Mouse (Mus musculus) activated CD4-positive, CD25-positive, alpha-beta regulatory T cell, adult 4 months (primary cell): ENCODE measurements around the gene Tacr3. TPM values are rescaled to one million over a fixed set of nuclear protein-coding genes. Genes with fewer than 3 reads are reported as not detected.

Experiments
- ATAC-seq: one replicate; pipeline ENCODE4 v1.8.0; 2017
- polyA plus RNA-seq, 2 experiments: library from polyadenylated mRNA; unstranded; fragments of 100-300 nt; shearing (Covaris generic); gene quantifications; one replicate each; pipeline ENCODE4 v1.2.1; 2017

The Tacr3 gene
- not detected for polyA plus RNA-seq

DNA sequence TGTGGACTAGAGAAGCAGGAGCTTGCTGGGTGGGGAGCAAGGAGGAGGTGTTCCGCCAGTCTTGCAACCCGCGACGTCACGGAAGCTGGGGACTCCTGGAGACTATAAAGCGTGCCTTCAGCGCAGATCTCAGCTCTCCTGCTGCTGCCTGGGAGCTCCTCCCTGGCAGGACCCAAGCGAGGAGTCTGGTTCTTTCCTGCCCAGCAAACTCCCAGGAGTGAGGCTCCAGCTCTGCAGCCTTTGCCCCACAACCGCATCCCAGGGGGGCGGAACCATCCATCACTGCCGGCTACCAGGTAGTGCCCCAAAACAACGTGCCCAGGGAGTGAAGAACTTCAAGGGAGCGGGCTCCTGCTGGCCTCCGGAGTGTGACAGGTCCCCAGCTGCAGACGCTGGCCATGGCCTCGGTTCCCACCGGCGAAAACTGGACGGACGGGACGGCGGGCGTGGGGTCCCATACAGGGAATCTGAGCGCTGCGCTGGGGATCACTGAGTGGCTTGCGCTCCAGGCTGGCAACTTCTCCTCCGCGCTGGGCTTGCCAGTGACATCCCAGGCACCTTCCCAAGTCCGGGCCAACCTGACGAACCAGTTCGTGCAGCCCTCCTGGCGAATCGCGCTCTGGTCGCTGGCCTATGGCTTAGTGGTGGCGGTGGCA is at the start of gene Tacr3:
Gene Tacr3 (plus strand): TSS at position 133 of the 656 bp plus-strand sequence.
- no peak for ATAC-seq

DNA sequence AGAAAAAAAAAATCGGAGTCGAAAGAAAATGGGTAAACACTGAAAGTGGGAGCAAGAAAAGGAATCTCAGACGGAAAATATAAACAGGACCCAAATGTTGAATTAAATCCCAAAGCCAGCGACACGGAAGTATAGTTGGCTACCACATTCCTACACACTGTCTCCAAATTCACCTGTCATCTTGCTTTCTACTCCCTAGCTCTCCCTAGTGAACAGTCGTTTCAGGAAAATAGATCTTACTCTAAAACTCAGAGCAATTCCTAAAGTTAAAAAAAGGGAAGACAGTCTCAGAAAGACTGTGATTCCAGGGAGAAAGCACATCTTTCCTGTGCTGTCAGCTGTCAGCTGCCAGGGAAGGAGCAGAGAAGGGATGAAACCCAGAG is 324 bp upstream of the Tacr3 start:
- no peak for ATAC-seq

DNA sequence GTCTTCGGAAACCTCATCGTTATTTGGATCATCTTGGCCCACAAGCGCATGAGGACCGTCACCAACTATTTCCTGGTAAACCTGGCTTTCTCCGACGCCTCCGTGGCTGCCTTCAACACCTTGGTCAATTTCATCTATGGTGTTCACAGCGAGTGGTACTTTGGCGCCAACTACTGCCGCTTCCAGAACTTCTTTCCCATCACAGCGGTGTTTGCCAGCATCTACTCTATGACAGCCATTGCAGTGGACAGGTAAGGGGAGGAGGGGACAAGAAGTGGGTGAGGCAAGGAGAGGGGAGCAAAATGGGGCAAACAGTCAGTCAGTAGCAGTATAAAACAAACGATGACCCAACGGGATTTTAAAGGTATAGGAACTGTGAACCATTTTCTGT is 719 bp downstream of the Tacr3 start:
- ATAC-seq = no peak

DNA sequence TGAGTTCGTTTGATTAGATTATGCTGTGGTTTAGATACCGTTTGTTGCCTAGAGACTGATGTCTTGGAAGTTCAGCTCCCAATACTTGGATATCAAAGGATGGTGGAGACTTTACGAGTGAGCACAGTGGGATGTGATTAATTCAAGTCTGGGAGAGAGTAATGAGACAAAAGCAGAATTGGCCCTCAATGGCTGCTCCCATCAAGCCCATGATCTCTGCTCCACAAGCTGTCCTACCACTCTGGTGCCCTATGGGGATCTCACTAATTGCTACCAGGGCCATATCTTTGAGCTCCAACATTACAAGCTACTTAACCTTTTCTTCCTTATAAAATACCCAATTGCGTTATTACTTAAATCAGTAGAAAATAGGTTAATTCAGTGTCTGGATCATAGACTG is 22.5 kb downstream of the Tacr3 start:
- ATAC-seq = no peak

DNA sequence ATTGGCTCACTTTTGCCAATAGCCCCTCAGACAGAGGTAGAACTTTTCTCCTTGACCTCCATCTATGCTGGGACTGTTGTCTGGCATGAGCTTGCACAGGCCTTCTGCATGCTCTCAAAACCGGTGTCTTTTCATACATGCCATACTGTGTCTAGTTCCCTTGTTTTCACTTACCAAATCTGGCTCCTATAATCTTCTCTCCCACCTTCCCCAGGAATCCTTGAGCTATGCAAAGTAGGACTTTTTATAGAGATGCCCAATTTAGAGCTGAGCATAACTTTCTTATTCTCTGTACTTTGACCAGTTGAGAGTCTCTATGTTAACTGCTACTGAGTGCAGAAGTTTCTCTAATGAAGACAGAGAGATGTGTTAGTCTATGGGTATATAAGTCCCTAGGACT is 48.9 kb downstream of the Tacr3 start:
- ATAC-seq = no peak

DNA sequence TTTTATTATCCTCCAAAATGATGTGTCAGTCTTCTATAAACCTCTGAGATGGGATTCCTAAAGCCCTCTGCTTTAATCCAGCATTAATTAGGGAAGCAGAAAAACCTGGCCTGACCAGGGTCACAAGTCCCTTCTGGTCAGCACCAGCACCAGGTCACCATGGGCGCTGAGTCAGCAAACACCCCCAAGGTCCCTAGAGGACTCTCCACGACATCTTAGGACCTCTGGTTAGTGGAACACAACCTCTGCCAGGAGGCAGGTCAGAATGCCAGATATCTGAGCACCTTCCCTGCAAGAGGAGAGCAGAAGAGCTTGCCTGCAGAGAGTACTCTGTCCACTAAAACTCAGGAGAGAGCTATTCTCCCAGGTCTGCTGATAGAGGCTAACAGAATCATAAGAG is 67.0 kb downstream of the Tacr3 start:
- ATAC-seq = no peak

DNA sequence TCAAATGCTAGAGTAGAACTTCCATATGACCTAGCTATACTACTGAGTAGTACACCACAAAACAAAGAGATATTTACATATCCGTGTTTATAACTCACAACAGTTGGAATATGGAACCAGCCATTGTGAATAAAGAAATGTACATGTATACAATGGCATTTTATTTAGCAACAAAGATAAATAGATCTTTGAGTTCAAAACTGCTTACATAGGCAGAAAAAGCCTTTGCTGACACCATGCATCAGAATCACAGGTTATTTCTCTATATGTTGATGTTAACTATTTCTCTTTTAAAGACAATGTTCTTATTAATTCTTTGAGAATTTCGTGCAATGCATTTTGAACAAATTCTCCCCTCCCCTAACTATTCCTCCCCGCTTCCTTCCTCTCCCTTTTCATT is 80.1 kb downstream of the Tacr3 start:
- ATAC-seq = no peak

DNA sequence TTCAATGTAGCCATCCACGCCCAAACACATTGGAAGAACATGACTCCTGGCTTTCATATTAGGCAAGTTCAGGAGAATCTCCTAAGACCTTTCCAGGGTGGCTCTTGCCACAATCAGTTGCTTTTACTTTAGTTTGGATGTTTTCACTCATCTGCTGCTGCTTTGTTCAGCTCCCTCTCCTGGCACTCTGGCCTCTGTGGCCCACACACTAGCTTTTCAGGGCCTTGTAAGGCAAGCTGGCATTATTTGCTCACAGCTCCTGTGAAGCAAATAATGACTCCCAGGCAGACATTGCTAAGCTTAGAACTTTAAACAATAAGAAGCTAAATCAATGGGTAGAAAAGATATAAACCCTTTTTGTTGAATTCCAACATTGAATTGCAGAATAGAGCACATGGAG is 105.9 kb downstream of the Tacr3 start:
- ATAC-seq = no peak

DNA sequence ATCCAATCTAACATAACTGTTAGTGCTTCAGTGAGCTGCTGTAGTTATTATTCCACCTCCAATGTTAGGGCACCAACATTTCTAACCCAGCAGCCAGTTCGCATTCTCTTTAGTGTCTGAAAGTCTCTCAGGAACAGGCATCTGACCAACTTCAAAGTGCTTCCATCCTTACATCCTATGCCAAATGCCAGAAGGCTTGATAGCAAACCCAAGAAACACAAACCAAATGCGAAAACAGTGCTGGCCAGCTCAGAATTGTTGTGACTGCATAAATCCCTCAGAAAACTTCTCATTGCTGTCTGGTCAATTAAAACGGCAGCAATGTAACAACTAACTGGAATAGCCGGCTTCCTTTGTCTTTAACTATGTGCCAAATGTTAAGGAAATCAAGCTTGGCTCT is 106.7 kb downstream of the Tacr3 start:
- no peak for ATAC-seq

DNA sequence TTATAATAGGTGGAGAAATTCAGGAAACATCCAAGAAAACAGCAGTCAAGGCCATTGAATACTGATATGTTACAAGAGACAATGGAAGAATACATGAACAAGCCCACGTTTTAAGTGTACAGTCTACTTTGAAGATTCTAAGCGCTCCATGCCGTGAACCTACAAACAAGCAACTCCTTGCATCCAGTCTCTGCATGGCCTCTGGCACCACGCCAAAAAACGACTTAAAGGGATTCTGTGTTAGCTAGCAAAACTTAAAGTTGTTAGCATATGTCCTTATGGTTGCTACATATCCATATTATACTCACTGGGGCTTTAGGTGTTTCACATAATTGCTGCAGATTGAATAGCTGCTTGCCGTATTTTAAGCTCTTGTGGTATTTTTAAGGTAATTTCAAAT is 134.7 kb downstream of the Tacr3 start:
- ATAC-seq = no peak

DNA sequence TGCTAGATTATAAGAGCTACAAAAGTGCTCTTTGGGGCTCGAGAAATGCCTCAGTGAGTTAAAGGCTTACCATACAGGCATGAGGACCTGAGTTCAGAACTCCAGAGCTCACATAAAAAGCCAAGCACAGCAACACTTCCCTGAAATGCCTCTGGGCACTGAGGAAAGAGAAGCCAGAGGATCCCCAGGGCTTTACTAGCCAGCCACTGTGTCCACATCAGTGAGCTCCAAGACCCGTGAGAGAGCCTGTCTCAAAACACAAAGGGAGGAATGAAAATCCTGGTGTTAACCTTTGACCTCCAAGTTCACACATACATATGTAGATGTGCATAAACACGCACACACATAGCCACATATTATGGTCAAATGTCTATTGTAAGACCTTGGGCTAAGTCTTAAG is 150.1 kb downstream of the Tacr3 start:
- no peak for ATAC-seq

DNA sequence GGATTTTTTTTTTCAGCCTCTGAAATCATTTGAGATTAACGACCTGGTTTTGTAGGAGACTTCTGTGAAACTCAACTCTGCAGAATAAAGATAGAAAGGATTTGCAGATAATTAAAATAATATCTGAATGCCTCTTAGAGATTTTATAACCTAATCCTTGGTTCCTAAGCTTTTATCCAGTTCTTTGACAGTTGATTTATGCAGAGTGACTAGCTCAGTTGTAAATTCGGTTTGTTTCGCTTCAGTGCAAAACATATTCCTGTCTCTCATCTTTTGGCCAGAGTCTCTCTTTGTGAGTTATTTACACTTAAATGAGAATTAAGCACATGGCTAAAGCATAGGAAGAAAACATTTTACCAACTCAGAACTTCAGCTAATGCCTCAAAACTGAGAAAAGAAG is 151.3 kb downstream of the Tacr3 start:
- ATAC-seq = no peak
